Mouse (Mus musculus): ENCODE data around the gene Herpud1. TPM values are rescaled to one million over a fixed set of nuclear protein-coding genes. Genes with fewer than 3 reads are reported as not detected.

Herpud1 gene
- polyA plus RNA-seq, 1 experiment from 2014 or later = 224 TPM

DNA sequence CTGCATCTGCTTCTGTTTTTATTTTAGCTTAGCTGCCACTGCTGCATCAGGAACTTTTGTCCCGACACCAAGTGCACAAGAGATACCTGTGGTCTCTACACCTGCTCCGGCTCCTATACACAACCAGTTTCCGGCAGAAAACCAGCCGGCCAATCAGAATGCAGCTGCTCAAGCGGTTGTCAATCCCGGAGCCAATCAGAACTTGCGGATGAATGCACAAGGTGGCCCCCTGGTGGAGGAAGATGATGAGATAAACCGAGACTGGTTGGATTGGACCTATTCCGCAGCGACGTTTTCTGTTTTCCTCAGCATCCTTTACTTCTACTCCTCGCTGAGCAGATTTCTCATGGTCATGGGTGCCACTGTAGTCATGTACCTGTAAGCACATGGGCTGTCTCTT lies 5.9 kb downstream of the Herpud1 start:
- H3K36me3 ChIP-seq (ENCODE audit: control insufficient read depth, insufficient read depth, low read length) = peaks cover 49% of the 10 kb centered on the region
- H3K4me1 ChIP-seq (replicated peaks; ENCODE audit: control insufficient read depth, insufficient read depth) = no peaks in the 10 kb centered on the region
- ATAC-seq (ENCODE audit: low FRiP score, low TSS enrichment) = no peak
- WGBS = 84% methylated on average over 12 of the region's 12 CpGs
- DNase-seq (ENCODE audit: low spot score) = peak; percentile 65
- H3K4me2 ChIP-seq (replicated peaks; ENCODE audit: low read depth) = no peak overlapping the region
- no peak overlapping the region for H3K9ac ChIP-seq (ENCODE audit: low read length)
- H3K27me3 ChIP-seq (ENCODE audit: control insufficient read depth, insufficient read depth, low read length) = no peaks in the 10 kb centered on the region
- H3K27ac ChIP-seq (replicated peaks) = no peak overlapping the region
- no peak overlapping the region for H3K4me3 ChIP-seq (ENCODE audit: low read depth, low read length)
- H3K9me3 ChIP-seq (ENCODE audit: control insufficient read depth, low read length) = no peaks in the 10 kb centered on the region
- TF ChIP-seq CTCF (IDR thresholded peaks at IDR 0.05; ENCODE audit: low read depth) (peak; percentile 72), EP300 (optimal IDR thresholded peaks at IDR 0.05) (no peak)

GRCm38 (mm10) chr8:94392648-94393047 lies 6.4 kb downstream of the Herpud1 start:
- no peak overlapping the region for H3K4me2 ChIP-seq (replicated peaks; ENCODE audit: low read depth)
- DNase-seq (ENCODE audit: low spot score) = no peak
- WGBS = 53% methylated on average over 6 of the region's 6 CpGs
- no peaks in the 10 kb centered on the region for H3K4me1 ChIP-seq (replicated peaks; ENCODE audit: control insufficient read depth, insufficient read depth)
- no peak overlapping the region for H3K9ac ChIP-seq (ENCODE audit: low read length)
- no peaks in the 10 kb centered on the region for H3K9me3 ChIP-seq (ENCODE audit: control insufficient read depth, low read length)
- TF ChIP-seq CTCF (IDR thresholded peaks at IDR 0.05; ENCODE audit: low read depth) (no peak), EP300 (optimal IDR thresholded peaks at IDR 0.05) (no peak)
- H3K4me3 ChIP-seq (ENCODE audit: low read depth, low read length) = no peak overlapping the region
- no peak for ATAC-seq (ENCODE audit: low FRiP score, low TSS enrichment)
- no peaks in the 10 kb centered on the region for H3K27me3 ChIP-seq (ENCODE audit: control insufficient read depth, insufficient read depth, low read length)
- H3K36me3 ChIP-seq (ENCODE audit: control insufficient read depth, insufficient read depth, low read length) = peaks cover 52% of the 10 kb centered on the region
- no peak overlapping the region for H3K27ac ChIP-seq (replicated peaks)

DNA sequence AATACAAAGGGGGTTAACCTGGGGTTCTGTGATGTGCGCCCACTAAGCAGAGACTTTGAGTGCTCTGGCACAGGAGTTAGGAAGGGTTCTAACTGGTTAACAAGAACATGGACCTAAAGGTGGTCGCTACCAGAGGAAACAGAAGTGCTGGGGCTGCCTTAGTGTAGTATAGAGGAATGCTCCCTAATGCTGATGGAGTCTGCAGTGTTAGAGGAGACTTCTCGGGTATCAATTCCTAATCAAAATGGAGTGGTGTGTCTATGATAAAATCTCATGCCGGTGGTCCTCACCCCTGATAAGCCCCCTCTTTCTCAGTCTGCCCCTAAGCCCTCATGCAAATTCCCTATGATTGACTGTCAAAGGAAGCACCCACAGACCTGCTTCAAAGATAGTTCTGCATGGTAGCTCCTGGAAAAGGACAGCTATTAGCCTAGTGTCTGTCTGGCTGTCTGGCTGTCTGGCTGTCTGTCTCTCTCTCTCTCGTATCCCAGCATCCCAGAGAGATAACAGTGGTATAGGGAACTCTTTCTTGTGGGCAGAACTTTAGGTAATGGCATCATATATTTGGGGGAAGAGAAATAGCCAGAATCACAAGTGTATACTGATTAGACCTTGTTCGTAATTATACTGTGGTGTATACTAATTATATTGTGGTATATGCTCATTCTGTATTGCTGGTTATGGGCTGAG lies 9.8 kb downstream of the Herpud1 start:
- no peak for ATAC-seq (ENCODE audit: low FRiP score, low TSS enrichment)
- peaks cover 39% of the 10 kb centered on the region for H3K36me3 ChIP-seq (ENCODE audit: control insufficient read depth, insufficient read depth, low read length)
- H3K4me1 ChIP-seq (replicated peaks; ENCODE audit: control insufficient read depth, insufficient read depth) = no peaks in the 10 kb centered on the region
- TF ChIP-seq CTCF (IDR thresholded peaks at IDR 0.05; ENCODE audit: low read depth) = no peak
- TF ChIP-seq EP300 (optimal IDR thresholded peaks at IDR 0.05) = no peak
- no peak for DNase-seq (ENCODE audit: low spot score)
- no peak overlapping the region for H3K9ac ChIP-seq (ENCODE audit: low read length)
- H3K9me3 ChIP-seq (ENCODE audit: control insufficient read depth, low read length) = no peaks in the 10 kb centered on the region
- no peak overlapping the region for H3K4me3 ChIP-seq (ENCODE audit: low read depth, low read length)
- no peaks in the 10 kb centered on the region for H3K27me3 ChIP-seq (ENCODE audit: control insufficient read depth, insufficient read depth, low read length)
- no peak overlapping the region for H3K4me2 ChIP-seq (replicated peaks; ENCODE audit: low read depth)
- H3K27ac ChIP-seq (replicated peaks) = no peak overlapping the region
- 87% methylated on average over 6 of the region's 6 CpGs for WGBS

- H3K27me3 ChIP-seq (ENCODE audit: control insufficient read depth, insufficient read depth, low read length) = no peaks in the 10 kb centered on the region
- H3K9me3 ChIP-seq (ENCODE audit: control insufficient read depth, low read length) = no peaks in the 10 kb centered on the region
- TF ChIP-seq EP300 (optimal IDR thresholded peaks at IDR 0.05) (no peak), CTCF (IDR thresholded peaks at IDR 0.05; ENCODE audit: low read depth) (peak; percentile 91)
- WGBS = 47% methylated on average over 11 of the region's 11 CpGs
- H3K36me3 ChIP-seq (ENCODE audit: control insufficient read depth, insufficient read depth, low read length) = peaks cover 30% of the 10 kb centered on the region
- DNase-seq (ENCODE audit: low spot score) = peak; percentile 84
- no peak overlapping the region for H3K9ac ChIP-seq (ENCODE audit: low read length)
- H3K4me1 ChIP-seq (replicated peaks; ENCODE audit: control insufficient read depth, insufficient read depth) = no peaks in the 10 kb centered on the region
- H3K27ac ChIP-seq (replicated peaks) = no peak overlapping the region
- no peak overlapping the region for H3K4me2 ChIP-seq (replicated peaks; ENCODE audit: low read depth)
- peak; percentile 76 for ATAC-seq (ENCODE audit: low FRiP score, low TSS enrichment)
- no peak overlapping the region for H3K4me3 ChIP-seq (ENCODE audit: low read depth, low read length)
Measured at GRCm38 (mm10) chr8:94396964-94397657, 10.9 kb downstream of the Herpud1 start.

DNA sequence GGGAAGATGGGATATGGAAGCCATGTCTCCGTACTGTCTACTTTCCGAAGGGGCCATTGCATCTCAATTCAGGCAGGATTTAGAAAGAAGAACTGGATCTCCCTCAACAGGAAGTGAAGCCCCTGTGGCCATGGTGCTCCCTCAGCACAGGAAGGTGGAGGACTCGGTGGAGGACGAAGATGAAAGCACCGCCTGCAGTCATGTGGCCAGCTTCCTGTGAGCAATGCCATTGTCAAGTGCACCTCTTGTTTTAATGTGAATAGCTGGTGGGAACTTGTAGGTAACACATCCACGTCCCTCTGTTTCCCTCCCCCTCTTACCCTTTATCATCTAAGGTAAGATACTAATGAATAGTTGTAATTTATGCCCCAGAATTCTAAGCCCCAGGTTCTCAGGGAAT lies 12.3 kb downstream of the Herpud1 start:
- Histone ChIP-seq H3K36me3 (ENCODE audit: control insufficient read depth, insufficient read depth, low read length) (peaks cover 19% of the 10 kb centered on the region), H3K27ac (replicated peaks) (no peak overlapping the region), H3K4me3 (ENCODE audit: low read depth, low read length) (no peak overlapping the region), H3K9me3 (ENCODE audit: control insufficient read depth, low read length) (no peaks in the 10 kb centered on the region), H3K9ac (ENCODE audit: low read length) (no peak overlapping the region), H3K4me1 (replicated peaks; ENCODE audit: control insufficient read depth, insufficient read depth) (no peaks in the 10 kb centered on the region), H3K4me2 (replicated peaks; ENCODE audit: low read depth) (no peak overlapping the region), H3K27me3 (ENCODE audit: control insufficient read depth, insufficient read depth, low read length) (no peaks in the 10 kb centered on the region)
- ATAC-seq (ENCODE audit: low FRiP score, low TSS enrichment) (no peak), DNase-seq (ENCODE audit: low spot score) (no peak)
- TF ChIP-seq CTCF (IDR thresholded peaks at IDR 0.05; ENCODE audit: low read depth) (no peak), EP300 (optimal IDR thresholded peaks at IDR 0.05) (no peak)
- 77% methylated on average over 6 of the region's 6 CpGs for whole genome bisulfite sequencing

- Histone ChIP-seq H3K4me3 (ENCODE audit: low read depth, low read length) (no peak overlapping the region), H3K36me3 (ENCODE audit: control insufficient read depth, insufficient read depth, low read length) (peaks cover 13% of the 10 kb centered on the region), H3K4me2 (replicated peaks; ENCODE audit: low read depth) (no peak overlapping the region), H3K4me1 (replicated peaks; ENCODE audit: control insufficient read depth, insufficient read depth) (no peaks in the 10 kb centered on the region), H3K9me3 (ENCODE audit: control insufficient read depth, low read length) (no peaks in the 10 kb centered on the region), H3K9ac (ENCODE audit: low read length) (no peak overlapping the region), H3K27ac (replicated peaks) (no peak overlapping the region), H3K27me3 (ENCODE audit: control insufficient read depth, insufficient read depth, low read length) (no peaks in the 10 kb centered on the region)
- no peak for ATAC-seq (ENCODE audit: low FRiP score, low TSS enrichment)
- 78% methylated on average over 3 of the region's 3 CpGs for WGBS
- DNase-seq (ENCODE audit: low spot score) = no peak
- TF ChIP-seq EP300 (optimal IDR thresholded peaks at IDR 0.05) = no peak
- TF ChIP-seq CTCF (IDR thresholded peaks at IDR 0.05; ENCODE audit: low read depth) = no peak
Measured at GRCm38 (mm10) chr8:94399361-94399953, 13.2 kb downstream of the Herpud1 start.
